8 mouse cellular contexts compared by ENCODE assay signal in genomic region chr4:123016451-123016957, GRCm38 (mm10). TPM values are rescaled to one million over a fixed set of nuclear protein-coding genes. Genes with fewer than 3 reads are reported as not detected.
DNase-seq lines count a peak whose midpoint lies in the region; ATAC-seq and TF ChIP-seq lines count a peak whose summit lies in the region.

Gene Trit1, plus strand, starts transcription at chr4:123016597.

- peaks cover 44% of the 10 kb centered on the region for H3K4me1 ChIP-seq in forebrain, embryonic 14.5 days (ENCODE audit: control insufficient read depth, insufficient read depth, low read length)
- peaks cover 12% of the 10 kb centered on the region for H3K4me1 ChIP-seq in lung, adult 2 months (ENCODE audit: control insufficient read depth, insufficient read depth, low read length)

- peak; percentile 90 for TF ChIP-seq POLR2A in lung, adult 2 months (IDR thresholded peaks at IDR 0.05; ENCODE audit: borderline replicate concordance, extremely low read depth, low read depth, low read length)

- peak within 1 kb of the TSS; percentile 73 for H3K4me3 ChIP-seq in forebrain, embryonic 14.5 days (ENCODE audit: low read depth, low read length)
- peak within 1 kb of the TSS; percentile 98 for H3K4me3 ChIP-seq in lung, adult 2 months (replicated peaks; ENCODE audit: extremely low read depth, low read depth, low read length)

- peak; percentile 89 for ATAC-seq in forebrain, embryonic 14.5 days
- ATAC-seq in neutrophil, adult 5-6 weeks (ENCODE audit: extremely low read depth, insufficient number of reproducible peaks, low FRiP score, poor library complexity, severe bottlenecking): peak; percentile 94

- H3K36me3 ChIP-seq in forebrain, embryonic 14.5 days (ENCODE audit: control insufficient read depth, insufficient read depth, low read length): 0 out of 2 replicates have a peak, but pooled peaks cover 3% of the 10 kb centered on the region

- under 1% methylated on average over 34 of the region's 34 CpGs for WGBS in forebrain, embryonic 14.5 days
- WGBS in lung, adult 2 months: under 1% methylated on average over 34 of the region's 34 CpGs

- H3K9me3 ChIP-seq in forebrain, embryonic 14.5 days (replicated peaks; ENCODE audit: control insufficient read depth, low read length): no peaks in the 10 kb centered on the region

- H3K4me2 ChIP-seq in forebrain, embryonic 14.5 days (ENCODE audit: low read length): peak within 1 kb of the TSS; percentile 85

- intact Hi-C loops in heart, postnatal 14 days (cut with DNase I): no loop called here

- peak; percentile 97 for DNase-seq in ES-CJ7 (ENCODE audit: low read depth, low spot score)
- peak; percentile 91 for DNase-seq in cerebellum, adult 11 months
- peak; percentile 99 for DNase-seq in forebrain, embryonic 14.5 days (ENCODE audit: low spot score)
- DNase-seq in heart, postnatal 14 days: peak; percentile 94 to 96
- DNase-seq in layer of hippocampus, adult 18-20 months (ENCODE audit: low spot score in 2 of 2): peak; percentile 90 to 96
- DNase-seq in lung, adult 2 months: peak; percentile 91
- DNase-seq in thymus, adult 18-20 months: peak; percentile 92 to 94

- H3K27me3 ChIP-seq in forebrain, embryonic 14.5 days (replicated peaks; ENCODE audit: control insufficient read depth, insufficient read depth, low read length): no peaks in the 10 kb centered on the region

- TF ChIP-seq CTCF in lung, adult 2 months (IDR thresholded peaks at IDR 0.05; ENCODE audit: insufficient read depth, low read length): no peak

- H3K9ac ChIP-seq in forebrain, embryonic 14.5 days (ENCODE audit: low read length): peak within 1 kb of the TSS; percentile 85

- peak within 1 kb of the TSS; percentile 99 for H3K27ac ChIP-seq in forebrain, embryonic 14.5 days (ENCODE audit: low read depth, low read length)

RNA-seq across cellular contexts. Expression of gene Trit1, which starts in this region (rescaled TPM):
- 29.4 and 32.7 TPM in 2 replicates for polyA plus RNA-seq in forebrain, embryonic 14.5 days (2014; fragmentation: Nextera tagmentation; extraction: Ambion mirVana)
- total RNA-seq in heart, postnatal 14 days (2021): 1 to 10 TPM; 5.7 to 7.0 TPM
- total RNA-seq in layer of hippocampus, adult 18-20 months (2021): 10 to 100 TPM; 19.5 to 20.2 TPM
- 4.2 and 4.5 TPM in 2 replicates for polyA plus RNA-seq in lung, adult 2 months (2012; rRNA removed)
- 23.5 and 35.2 TPM in 2 replicates for total RNA-seq in neutrophil, adult 5-6 weeks (2017)

Comparison
In these comparisons a context has a peak if more than half of its experiments do, and no peak if none do; other contexts are left out.
1. Peak in every context shown above with its lines: DNase-seq, ATAC-seq, H3K4me3 ChIP-seq and H3K27ac ChIP-seq.